Mouse (Mus musculus) thymus, postnatal 4 days (tissue): ENCODE results near the gene Spata13.

Experiments
- DNase-seq: peaks from one replicate; pipeline ENCODE4 v3.0.0; 2021

Spata13 gene

GRCm38 (mm10) chr14:60797596-60797995 lies 163.8 kb downstream of the Spata13 start:
- DNase-seq, result no peak

GRCm38 (mm10) chr14:60798721-60799120 lies 164.9 kb downstream of the Spata13 start:
- no peak for DNase-seq

- no peak for DNase-seq
Measured at GRCm38 (mm10) chr14:60799762-60800728, 166.2 kb downstream of the Spata13 start.

GRCm38 (mm10) chr14:60802026-60802425 lies 168.2 kb downstream of the Spata13 start:
- no peak for DNase-seq

GRCm38 (mm10) chr14:60804978-60805377 lies 171.2 kb downstream of the Spata13 start:
- DNase-seq, result no peak

- DNase-seq, result no peak
Measured at GRCm38 (mm10) chr14:60805871-60806270, 172.1 kb downstream of the Spata13 start.

GRCm38 (mm10) chr14:60806891-60807344 lies 173.1 kb downstream of the Spata13 start:
- DNase-seq, result no peak

GRCm38 (mm10) chr14:60809881-60810280 lies 176.1 kb downstream of the Spata13 start:
- no peak for DNase-seq

- no peak for DNase-seq
Measured at GRCm38 (mm10) chr14:60811547-60811946, 177.7 kb downstream of the Spata13 start.
